Comparison of ENCODE assay signal across 19 mouse cellular contexts in the genomic region with DNA sequence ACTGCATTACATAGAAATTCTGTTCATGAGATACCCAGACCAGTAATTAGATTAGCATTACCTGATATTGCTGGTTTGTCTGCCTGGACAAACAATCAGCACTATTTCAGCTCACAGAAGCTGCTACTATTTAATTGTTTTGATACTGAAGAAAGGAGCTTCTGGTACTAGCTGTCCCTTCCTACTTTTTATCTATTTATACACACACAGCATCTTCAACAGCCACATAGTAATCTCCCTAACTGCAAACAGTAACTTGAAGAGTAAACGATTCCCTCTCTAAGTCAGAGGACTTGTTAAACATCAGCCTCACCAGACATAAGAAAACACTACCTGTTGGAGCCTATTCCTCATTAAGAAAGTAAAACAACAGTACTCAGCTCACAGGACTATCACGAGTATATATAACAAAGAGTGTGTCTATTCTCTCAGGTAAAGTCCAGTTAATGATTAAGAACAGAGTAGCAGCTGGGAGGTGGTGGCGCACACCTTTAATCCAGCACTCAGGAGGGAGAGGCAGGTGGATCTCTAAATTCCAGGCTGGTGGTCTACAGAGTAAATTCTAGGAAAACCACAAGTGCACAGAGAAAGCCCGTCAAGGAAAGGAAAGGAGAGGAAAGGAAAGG. TPM values are rescaled to one million over a fixed set of nuclear protein-coding genes. Genes with fewer than 3 reads are reported as not detected.
A peak's percentile ranks its signal among the peaks of the same experiment; 100 is the strongest.
DNase-seq lines count a peak whose midpoint lies in the region; ATAC-seq and TF ChIP-seq lines count a peak whose summit lies in the region.
"Had no signal": no experiment of that assay in that cellular context is flagged by ENCODE, and none has a peak within 500 bp of the region (broad histone marks: within the 10 kb centered on the region; RNA-seq: fewer than 3 reads in every experiment).

No protein-coding gene starts in this region.

- H3K36me3 ChIP-seq in MEL (ENCODE audit: control insufficient read depth in 1 of 2, insufficient read depth in 2 of 2, low read length in 2 of 2), result peaks cover 2 to 27% of the 10 kb centered on the region in 2 experiments; a peak in 3 of 4 replicates
- H3K36me3 ChIP-seq in intestine, embryonic 16.5 days (ENCODE audit: control insufficient read depth, insufficient read depth, low read length), result no peaks in the 10 kb centered on the region
- no peaks in the 10 kb centered on the region for H3K36me3 ChIP-seq in liver, postnatal 0 days (replicated peaks; ENCODE audit: insufficient read depth, low read length)
- H3K36me3 ChIP-seq in thymus, adult 2 months (ENCODE audit: control insufficient read depth, insufficient read depth, low read length), result no peaks in the 10 kb centered on the region
- H3K36me3 ChIP-seq: embryonic facial prominence, embryonic 12.5 days; neural tube, embryonic 12.5 days had no signal

- no peak for TF ChIP-seq RAD21 in MEL (IDR thresholded peaks at IDR 0.05; ENCODE audit: low read depth, low read length)

- TF ChIP-seq CTCF in MEL (IDR thresholded peaks at IDR 0.05 in 2 of 3, conservative IDR thresholded peaks at IDR 0.05 in 1 of 3; ENCODE audit: control insufficient read depth in 1 of 3, insufficient read depth in 1 of 3, low read depth in 2 of 3, low read length in 3 of 3, poor library complexity in 1 of 3, severe bottlenecking in 1 of 3), result no peak
- TF ChIP-seq CTCF in liver, postnatal 0 days (IDR thresholded peaks at IDR 0.05; ENCODE audit: low read depth), result no peak
- no peak for TF ChIP-seq CTCF in thymus, adult 2 months (IDR thresholded peaks at IDR 0.05; ENCODE audit: borderline replicate concordance, control insufficient read depth, extremely low read depth, insufficient read depth, low read length, poor library complexity)

- peak; percentile 44 for DNase-seq in kidney, adult 9 months
- no peak for DNase-seq in kidney, adult 18-20 months
- DNase-seq in MEL (ENCODE audit: low read depth, low spot score), result peak; percentile 73
- DNase-seq in liver, postnatal 0 days, result no peak
- DNase-seq in adrenal gland, postnatal 14 days, result no peak
- no peak for DNase-seq in embryo, embryonic 11 days
- no peak for DNase-seq in thymus, adult 2 months
- DNase-seq: adrenal gland, postnatal 36 days; cerebellum, adult 8-10 months; forebrain, postnatal 0 days; kidney, postnatal 25 days; lung, adult 18-20 months; lung, postnatal 14 days had no signal

- peak overlapping the region; percentile 72 for H3K27ac ChIP-seq in MEL (ENCODE audit: control insufficient read depth, low read depth, low read length)
- H3K27ac ChIP-seq in intestine, embryonic 16.5 days (ENCODE audit: low read length), result 0 out of 2 replicates have a peak overlapping the region, but pooled peaks have one; percentile 0
- H3K27ac ChIP-seq in liver, postnatal 0 days (ENCODE audit: low read depth), result no peak overlapping the region
- H3K27ac ChIP-seq in thymus, adult 2 months (ENCODE audit: control insufficient read depth, insufficient read depth, low read length), result no peak overlapping the region
- H3K27ac ChIP-seq: embryonic facial prominence, embryonic 12.5 days; limb, embryonic 10.5 days; midbrain, embryonic 12.5 days; neural tube, embryonic 12.5 days had no signal

- no peak overlapping the region for H3K4me2 ChIP-seq in intestine, embryonic 16.5 days (ENCODE audit: low read depth, low read length)
- H3K4me2 ChIP-seq in liver, postnatal 0 days (ENCODE audit: low read depth, low read length), result 0 out of 2 replicates have a peak overlapping the region, but pooled peaks have one; percentile 1
- H3K4me2 ChIP-seq: embryonic facial prominence, embryonic 12.5 days; midbrain, embryonic 12.5 days; neural tube, embryonic 12.5 days had no signal

- peak; percentile 82 for ATAC-seq in intestine, embryonic 16.5 days
- ATAC-seq in liver, postnatal 0 days, result no peak
- ATAC-seq: CD4-positive, CD25-positive, alpha-beta regulatory T cell, adult 4 months; forebrain, postnatal 0 days had no signal

- no peaks in the 10 kb centered on the region for H3K9me3 ChIP-seq in MEL (replicated peaks; ENCODE audit: insufficient read depth, low read length)
- H3K9me3 ChIP-seq in intestine, embryonic 16.5 days (ENCODE audit: control insufficient read depth, low read length), result no peaks in the 10 kb centered on the region
- no peaks in the 10 kb centered on the region for H3K9me3 ChIP-seq in liver, postnatal 0 days (ENCODE audit: low read length)
- H3K9me3 ChIP-seq: embryonic facial prominence, embryonic 12.5 days; limb, embryonic 10.5 days; midbrain, embryonic 12.5 days; neural tube, embryonic 12.5 days had no signal

- no peaks in the 10 kb centered on the region for H3K27me3 ChIP-seq in MEL (ENCODE audit: control insufficient read depth in 1 of 2, insufficient read depth in 2 of 2, low read length in 2 of 2)
- H3K27me3 ChIP-seq in intestine, embryonic 16.5 days (replicated peaks; ENCODE audit: control insufficient read depth, insufficient read depth, low read length), result no peaks in the 10 kb centered on the region
- H3K27me3 ChIP-seq in liver, postnatal 0 days (ENCODE audit: insufficient read depth, low read length), result no peaks in the 10 kb centered on the region
- no peaks in the 10 kb centered on the region for H3K27me3 ChIP-seq in thymus, adult 2 months (ENCODE audit: control insufficient read depth, insufficient read depth, low read length)
- H3K27me3 ChIP-seq: embryonic facial prominence, embryonic 12.5 days; midbrain, embryonic 12.5 days; neural tube, embryonic 12.5 days had no signal

- peak overlapping the region in 1 of 2 experiments; percentile 25; a peak in 1 of 4 replicates for H3K4me3 ChIP-seq in MEL (ENCODE audit: control insufficient read depth in 1 of 2, insufficient read depth in 1 of 2, low read depth in 2 of 2, low read length in 2 of 2)
- H3K4me3 ChIP-seq in intestine, embryonic 16.5 days (ENCODE audit: low read length), result no peak overlapping the region
- no peak overlapping the region for H3K4me3 ChIP-seq in liver, postnatal 0 days (ENCODE audit: low read depth, low read length)
- H3K4me3 ChIP-seq in thymus, adult 2 months (ENCODE audit: control insufficient read depth, insufficient read depth, low read length), result no peak overlapping the region
- H3K4me3 ChIP-seq: embryonic facial prominence, embryonic 12.5 days; limb, embryonic 10.5 days; midbrain, embryonic 12.5 days; neural tube, embryonic 12.5 days had no signal

- TF ChIP-seq POLR2A in MEL (IDR thresholded peaks at IDR 0.05; ENCODE audit: control insufficient read depth in 1 of 2, insufficient read depth in 1 of 2, low read depth in 1 of 2, low read length in 2 of 2, poor library complexity in 1 of 2), result no peak
- no peak for TF ChIP-seq POLR2A in thymus, adult 2 months (IDR thresholded peaks at IDR 0.05; ENCODE audit: control insufficient read depth, extremely low read depth, insufficient read depth, low read length, poor library complexity)

- TF ChIP-seq EP300 in MEL (IDR thresholded peaks at IDR 0.05; ENCODE audit: low read depth in 1 of 2, low read length in 2 of 2), result peak; percentile 90 to 95
- peak; percentile 94 for TF ChIP-seq EP300 in liver, postnatal 0 days (IDR thresholded peaks at IDR 0.05; ENCODE audit: low read depth)

- 56% methylated on average over 4 of the region's 4 CpGs for WGBS in intestine, embryonic 16.5 days
- 41% methylated on average over 4 of the region's 4 CpGs for WGBS in liver, postnatal 0 days (ENCODE audit: insufficient replicate concordance)
- 91% methylated on average over 4 of the region's 4 CpGs for WGBS in thymus, adult 2 months

- peaks cover 7 to 23% of the 10 kb centered on the region in 2 experiments for H3K4me1 ChIP-seq in MEL (ENCODE audit: control insufficient read depth in 1 of 2, insufficient read depth in 2 of 2, low read length in 2 of 2)
- H3K4me1 ChIP-seq in intestine, embryonic 16.5 days (ENCODE audit: control insufficient read depth, insufficient read depth, low read length), result peaks cover 7% of the 10 kb centered on the region; the same call in 1 of the 2 replicates
- H3K4me1 ChIP-seq in liver, postnatal 0 days (ENCODE audit: insufficient read depth), result peaks cover 14% of the 10 kb centered on the region
- no peaks in the 10 kb centered on the region for H3K4me1 ChIP-seq in thymus, adult 2 months (replicated peaks; ENCODE audit: control insufficient read depth, insufficient read depth, low read length)

- no peak overlapping the region for H3K9ac ChIP-seq in MEL (ENCODE audit: control insufficient read depth, low read depth, low read length, poor library complexity, severe bottlenecking)
- no peak overlapping the region for H3K9ac ChIP-seq in intestine, embryonic 16.5 days (ENCODE audit: low read depth, low read length)
- no peak overlapping the region for H3K9ac ChIP-seq in liver, postnatal 0 days (replicated peaks)
- H3K9ac ChIP-seq: embryonic facial prominence, embryonic 12.5 days; forebrain, postnatal 0 days; midbrain, embryonic 12.5 days; neural tube, embryonic 12.5 days had no signal

- peaks cover 37% of the 10 kb centered on the region for H3K79me2 ChIP-seq in MEL (ENCODE audit: control insufficient read depth, insufficient read depth, low read length, poor library complexity)

TF ChIP-seq in MEL, 35 proteins besides CTCF, POLR2A, EP300 and RAD21 (continues in another document):
- TF ChIP-seq MAZ (IDR thresholded peaks at IDR 0.05; ENCODE audit: low read depth, low read length) (no peak), TBP (IDR thresholded peaks at IDR 0.05; ENCODE audit: low read depth, low read length) (no peak), MXI1 (IDR thresholded peaks at IDR 0.05; ENCODE audit: low read depth, low read length) (no peak), MAFK (IDR thresholded peaks at IDR 0.05; ENCODE audit: borderline replicate concordance, low read depth, low read length) (no peak), ZMIZ1 (IDR thresholded peaks at IDR 0.05; ENCODE audit: low read depth, low read length) (no peak), USF2 (IDR thresholded peaks at IDR 0.05; ENCODE audit: borderline replicate concordance in 1 of 2, insufficient read depth in 1 of 2, low read depth in 1 of 2, low read length in 2 of 2) (no peak)

RNA-seq across cellular contexts. Expression of gene Glg1, which starts 6.4 kb away (rescaled TPM):
- 15.9 and 20.2 TPM in 2 replicates for total RNA-seq in MEL (2012; rRNA removed)
- 10 to 100 TPM; 34.3 to 37.2 TPM for polyA plus RNA-seq in MEL (2012; ENCODE audit: insufficient read depth in 1 of 2, insufficient read length in 2 of 2, low read depth in 1 of 2, low replicate concordance in 2 of 2, missing spikeins in 1 of 2)
- polyA plus RNA-seq in intestine, embryonic 16.5 days (2015; fragmentation: Nextera tagmentation; extraction: Ambion mirVana), result 43.7 and 48.5 TPM in 2 replicates
- polyA plus RNA-seq in liver, postnatal 0 days (2015; fragmentation: Nextera tagmentation; extraction: Ambion mirVana), result 10.8 and 13.0 TPM in 2 replicates
- total RNA-seq in adrenal gland, postnatal 14 days (2021), result 95.5 and 98.6 TPM in 2 replicates
- polyA plus RNA-seq in thymus, adult 2 months (2012; rRNA removed), result 44.9 and 45.3 TPM in 2 replicates

RNA-seq across cellular contexts. Expression of gene Rfwd3, which starts 47.4 kb away (rescaled TPM):
- 54.2 and 59.3 TPM in 2 replicates for total RNA-seq in MEL (2012; rRNA removed)
- 10 to 100 TPM in 1 of 2 experiments, not detected in 1; 63.2 TPM for polyA plus RNA-seq in MEL (2012; ENCODE audit: insufficient read depth in 1 of 2, insufficient read length in 2 of 2, low read depth in 1 of 2, low replicate concordance in 2 of 2, missing spikeins in 1 of 2)
- polyA plus RNA-seq in intestine, embryonic 16.5 days (2015; fragmentation: Nextera tagmentation; extraction: Ambion mirVana), result 44.7 and 46.4 TPM in 2 replicates
- 14.5 and 17.6 TPM in 2 replicates for polyA plus RNA-seq in liver, postnatal 0 days (2015; fragmentation: Nextera tagmentation; extraction: Ambion mirVana)
- 46.5 and 49.0 TPM in 2 replicates for total RNA-seq in adrenal gland, postnatal 14 days (2021)
- polyA plus RNA-seq in thymus, adult 2 months (2012; rRNA removed), result 30.9 and 37.7 TPM in 2 replicates

Comparison
In these comparisons a context has a peak if more than half of its experiments do, and no peak if none do; other contexts are left out.
1. DNase-seq: peak in kidney, adult 9 months (single experiment) and MEL (single experiment); none in kidney, adult 18-20 months (single experiment), liver, postnatal 0 days (single experiment), adrenal gland, postnatal 14 days (single experiment), embryo, embryonic 11 days (single experiment) and thymus, adult 2 months (single experiment).
2. H3K27ac ChIP-seq: peak in MEL (single experiment) and intestine, embryonic 16.5 days (single experiment); none in liver, postnatal 0 days (single experiment) and thymus, adult 2 months (single experiment).